Mouse (Mus musculus): ENCODE data around the gene Morn3. TPM values are rescaled to one million over a fixed set of nuclear protein-coding genes. Genes with fewer than 3 reads are reported as not detected.

The Morn3 gene
- polyA plus RNA-seq, 1 experiment from 2014 or later, result 2.2 TPM

- no peaks in the 10 kb centered on the region for H3K9me3 ChIP-seq
- H3K4me3 ChIP-seq, result no peak overlapping the region
- ATAC-seq (replicated peaks), result no peak
- no peak overlapping the region for H3K4me2 ChIP-seq (replicated peaks)
- no peak overlapping the region for H3K9ac ChIP-seq (replicated peaks)
- H3K36me3 ChIP-seq, result peaks cover 15% of the 10 kb centered on the region; the same call in 1 of the 2 replicates
- no peaks in the 10 kb centered on the region for H3K27me3 ChIP-seq
- H3K4me1 ChIP-seq, result peaks cover 11% of the 10 kb centered on the region
- WGBS, result 83% methylated on average over 4 of the region's 4 CpGs
- H3K27ac ChIP-seq (replicated peaks), result no peak overlapping the region
Measured at GRCm38 (mm10) chr5:123035089-123035488, 11.7 kb downstream of the Morn3 start.

- 74% methylated on average over 7 of the region's 7 CpGs for WGBS
- ATAC-seq (replicated peaks), result no peak
- no peak overlapping the region for H3K4me2 ChIP-seq (replicated peaks)
Measured at GRCm38 (mm10) chr5:123033646-123034160, 13.1 kb downstream of the Morn3 start.

GRCm38 (mm10) chr5:123031312-123031711, 15.5 kb downstream of the Morn3 start:
- no peak overlapping the region for H3K4me2 ChIP-seq (replicated peaks)
- no peak overlapping the region for H3K27ac ChIP-seq (replicated peaks)
- no peaks in the 10 kb centered on the region for H3K27me3 ChIP-seq
- H3K9ac ChIP-seq (replicated peaks), result no peak overlapping the region
- no peaks in the 10 kb centered on the region for H3K9me3 ChIP-seq
- ATAC-seq (replicated peaks), result no peak
- no peak overlapping the region for H3K4me3 ChIP-seq
- H3K36me3 ChIP-seq, result peaks cover 15% of the 10 kb centered on the region; the same call in 1 of the 2 replicates
- H3K4me1 ChIP-seq, result peaks cover 11% of the 10 kb centered on the region
- 91% methylated on average over 3 of the region's 3 CpGs for WGBS

More at GRCm38 (mm10) chr5:123033646-123034160, 13.1 kb downstream of the Morn3 start:
- Histone ChIP-seq H3K9me3 (no peaks in the 10 kb centered on the region), H3K9ac (replicated peaks) (no peak overlapping the region), H3K27me3 (no peaks in the 10 kb centered on the region), H3K36me3 (peaks cover 15% of the 10 kb centered on the region; the same call in 1 of the 2 replicates), H3K4me1 (peaks cover 6% of the 10 kb centered on the region), H3K27ac (replicated peaks) (no peak overlapping the region), H3K4me3 (no peak overlapping the region)

- H3K4me1 ChIP-seq, result peaks cover 5% of the 10 kb centered on the region; the same call in 1 of the 2 replicates
- peaks cover 15% of the 10 kb centered on the region; the same call in 1 of the 2 replicates for H3K36me3 ChIP-seq
- 91% methylated on average over 7 of the region's 7 CpGs for WGBS
- H3K27me3 ChIP-seq, result no peaks in the 10 kb centered on the region
- no peak for ATAC-seq (replicated peaks)
- no peaks in the 10 kb centered on the region for H3K9me3 ChIP-seq
- H3K4me2 ChIP-seq (replicated peaks), result no peak overlapping the region
- no peak overlapping the region for H3K4me3 ChIP-seq
- H3K27ac ChIP-seq (replicated peaks), result no peak overlapping the region
- H3K9ac ChIP-seq (replicated peaks), result no peak overlapping the region
Measured at GRCm38 (mm10) chr5:123029729-123030128, 17.1 kb downstream of the Morn3 start.

- Histone ChIP-seq H3K36me3 (peaks cover 15% of the 10 kb centered on the region; the same call in 1 of the 2 replicates), H3K9me3 (no peaks in the 10 kb centered on the region), H3K9ac (replicated peaks) (no peak overlapping the region), H3K27me3 (no peaks in the 10 kb centered on the region), H3K4me3 (no peak overlapping the region), H3K4me2 (replicated peaks) (no peak overlapping the region), H3K27ac (replicated peaks) (no peak overlapping the region), H3K4me1 (peaks cover 5% of the 10 kb centered on the region; the same call in 1 of the 2 replicates)
- WGBS, result 57% methylated on average over 6 of the region's 6 CpGs
- no peak for ATAC-seq (replicated peaks)
Measured at GRCm38 (mm10) chr5:123027436-123027835, 19.4 kb downstream of the Morn3 start.

- H3K27me3 ChIP-seq, result no peaks in the 10 kb centered on the region
- H3K4me3 ChIP-seq, result no peak overlapping the region
- peaks cover 5% of the 10 kb centered on the region; the same call in 1 of the 2 replicates for H3K4me1 ChIP-seq
- ATAC-seq (replicated peaks), result no peak
- no peak overlapping the region for H3K27ac ChIP-seq (replicated peaks)
- 61% methylated on average over 6 of the region's 6 CpGs for WGBS
- no peaks in the 10 kb centered on the region for H3K9me3 ChIP-seq
- no peak overlapping the region for H3K4me2 ChIP-seq (replicated peaks)
- no peak overlapping the region for H3K9ac ChIP-seq (replicated peaks)
- H3K36me3 ChIP-seq, result peaks cover 8% of the 10 kb centered on the region; the same call in 1 of the 2 replicates
Measured at GRCm38 (mm10) chr5:123026414-123026813, 20.4 kb downstream of the Morn3 start.

- H3K9me3 ChIP-seq, result no peaks in the 10 kb centered on the region
- no peaks in the 10 kb centered on the region for H3K27me3 ChIP-seq
- H3K27ac ChIP-seq (replicated peaks), result no peak overlapping the region
- H3K4me1 ChIP-seq, result peaks cover 5% of the 10 kb centered on the region; the same call in 1 of the 2 replicates
- no peak for ATAC-seq (replicated peaks)
- H3K36me3 ChIP-seq, result no peaks in the 10 kb centered on the region
- H3K4me3 ChIP-seq, result no peak overlapping the region
- no peak overlapping the region for H3K4me2 ChIP-seq (replicated peaks)
- WGBS, result 88% methylated on average over 9 of the region's 9 CpGs
- H3K9ac ChIP-seq (replicated peaks), result no peak overlapping the region
Measured at GRCm38 (mm10) chr5:123024965-123025573, 21.7 kb downstream of the Morn3 start.

- no peak for ATAC-seq (replicated peaks)
- WGBS, result 93% methylated on average over 6 of the region's 6 CpGs
Measured at GRCm38 (mm10) chr5:123024312-123024711, 22.5 kb downstream of the Morn3 start.

GRCm38 (mm10) chr5:123023049-123023448, 23.8 kb downstream of the Morn3 start:
- no peak for ATAC-seq (replicated peaks)
- no peaks in the 10 kb centered on the region for H3K9me3 ChIP-seq
- H3K4me3 ChIP-seq, result no peak overlapping the region
- H3K27me3 ChIP-seq, result no peaks in the 10 kb centered on the region
- H3K27ac ChIP-seq (replicated peaks), result no peak overlapping the region
- no peak overlapping the region for H3K9ac ChIP-seq (replicated peaks)
- WGBS, result 83% methylated on average over 6 of the region's 6 CpGs
- no peak overlapping the region for H3K4me2 ChIP-seq (replicated peaks)
- H3K4me1 ChIP-seq, result peaks cover 24% of the 10 kb centered on the region
- H3K36me3 ChIP-seq, result no peaks in the 10 kb centered on the region

More at GRCm38 (mm10) chr5:123024312-123024711, 22.5 kb downstream of the Morn3 start:
- H3K27ac ChIP-seq (replicated peaks), result no peak overlapping the region
- H3K9me3 ChIP-seq, result no peaks in the 10 kb centered on the region
- H3K9ac ChIP-seq (replicated peaks), result no peak overlapping the region
- no peak overlapping the region for H3K4me2 ChIP-seq (replicated peaks)
- H3K36me3 ChIP-seq, result no peaks in the 10 kb centered on the region
- no peak overlapping the region for H3K4me3 ChIP-seq
- H3K4me1 ChIP-seq, result peaks cover 12% of the 10 kb centered on the region
- no peaks in the 10 kb centered on the region for H3K27me3 ChIP-seq

GRCm38 (mm10) chr5:123021438-123021837, 25.4 kb downstream of the Morn3 start:
- Histone ChIP-seq H3K4me1 (peaks cover 25% of the 10 kb centered on the region), H3K27me3 (no peaks in the 10 kb centered on the region), H3K36me3 (no peaks in the 10 kb centered on the region), H3K4me2 (replicated peaks) (no peak overlapping the region), H3K27ac (replicated peaks) (no peak overlapping the region), H3K9ac (replicated peaks) (no peak overlapping the region), H3K4me3 (no peak overlapping the region), H3K9me3 (no peaks in the 10 kb centered on the region)
- 91% methylated on average over 7 of the region's 7 CpGs for WGBS
- ATAC-seq (replicated peaks), result no peak

- peak overlapping the region; percentile 82 for H3K27ac ChIP-seq (replicated peaks)
- 89% methylated on average over 5 of the region's 5 CpGs for WGBS
Measured at GRCm38 (mm10) chr5:123020426-123020825, 26.4 kb downstream of the Morn3 start.

GRCm38 (mm10) chr5:123019336-123020016, 27.3 kb downstream of the Morn3 start:
- Histone ChIP-seq H3K9me3 (no peaks in the 10 kb centered on the region), H3K4me2 (replicated peaks) (no peak overlapping the region), H3K27ac (replicated peaks) (peak overlapping the region; percentile 82), H3K27me3 (no peaks in the 10 kb centered on the region), H3K36me3 (no peaks in the 10 kb centered on the region), H3K4me3 (no peak overlapping the region), H3K9ac (replicated peaks) (no peak overlapping the region), H3K4me1 (peaks cover 39% of the 10 kb centered on the region)
- ATAC-seq (replicated peaks), result peak; percentile 30
- WGBS, result 27% methylated on average over 10 of the region's 10 CpGs

More at GRCm38 (mm10) chr5:123020426-123020825, 26.4 kb downstream of the Morn3 start:
- no peaks in the 10 kb centered on the region for H3K27me3 ChIP-seq
- peaks cover 35% of the 10 kb centered on the region for H3K4me1 ChIP-seq
- H3K36me3 ChIP-seq, result no peaks in the 10 kb centered on the region
- no peak overlapping the region for H3K9ac ChIP-seq (replicated peaks)
- ATAC-seq (replicated peaks), result no peak
- no peaks in the 10 kb centered on the region for H3K9me3 ChIP-seq
- H3K4me2 ChIP-seq (replicated peaks), result no peak overlapping the region
- H3K4me3 ChIP-seq, result no peak overlapping the region
